Mouse (Mus musculus) embryo, embryonic 9.5 days (tissue): ENCODE measurements around the gene Olfr492.

ENCODE experiments used
- DNase-seq: peaks from one replicate; pipeline ENCODE4 v3.0.0-alpha.2; 2017; ENCODE audit errors: extremely low spot score

Gene Olfr492

GRCm38 (mm10) chr7:108323574-108323973, at the start of gene Olfr492:
Gene Olfr492 (minus strand): TSS chr7:108323674.
- DNase-seq: no peak

- no peak for DNase-seq
Observed at GRCm38 (mm10) chr7:108365035-108365434, 41.6 kb upstream of the Olfr492 start, which contains the start of gene Olfr494. Gene Olfr494 (plus strand): TSS chr7:108365335.

- no peak for DNase-seq
Observed at GRCm38 (mm10) chr7:108346879-108347278, 23.4 kb upstream of the Olfr492 start, which contains the start of gene Olfr493. Gene Olfr493 (minus strand): TSS chr7:108346979.

- DNase-seq: no peak
Observed at GRCm38 (mm10) chr7:108313151-108313550, 10.3 kb downstream of the Olfr492 start, which contains the start of gene Olfr491. Gene Olfr491 (plus strand): TSS chr7:108313451.

GRCm38 (mm10) chr7:108288834-108289233, 34.6 kb downstream of the Olfr492 start, which contains the start of gene Olfr490:
Gene Olfr490 (minus strand): TSS chr7:108288934.
- no peak for DNase-seq
